Mouse (Mus musculus) central nervous system, embryonic 18 days (tissue): ENCODE data around the gene Allc. TPM values are rescaled to one million over a fixed set of nuclear protein-coding genes. Genes with fewer than 3 reads are reported as not detected.

Source experiments
- polyA plus RNA-seq: library from polyadenylated mRNA; depleted of rRNA; stranded (reverse); fragments of >200 nt; gene quantifications from 2 replicates; pipeline ENCODE4 v1.2.3, GENCODE M21; 2012; rRNA removed

Gene Allc
- 0.11 and 0.13 TPM in 2 replicates for polyA plus RNA-seq

DNA sequence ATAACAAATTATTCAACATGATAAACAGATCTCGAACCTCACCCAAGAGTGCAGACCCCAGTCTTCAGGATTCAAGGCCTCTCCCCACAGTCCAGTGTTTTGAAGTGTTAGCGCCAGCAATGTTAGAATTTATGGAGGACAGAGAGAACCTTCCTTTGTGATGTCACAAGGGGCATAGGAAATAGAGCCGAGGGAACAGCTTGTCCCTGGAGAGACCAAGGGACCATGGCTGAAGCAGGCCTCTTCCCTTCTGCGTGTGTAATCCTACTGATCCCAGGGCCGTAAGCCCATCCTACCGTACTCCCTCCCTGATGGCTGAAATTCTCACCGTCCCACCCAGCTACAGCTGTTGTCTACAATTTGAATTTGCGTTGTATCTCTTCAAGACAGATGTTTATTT, at the start of gene Allc:
Allc (minus strand) TSS at position 101 of the 400 bp plus-strand sequence.

DNA sequence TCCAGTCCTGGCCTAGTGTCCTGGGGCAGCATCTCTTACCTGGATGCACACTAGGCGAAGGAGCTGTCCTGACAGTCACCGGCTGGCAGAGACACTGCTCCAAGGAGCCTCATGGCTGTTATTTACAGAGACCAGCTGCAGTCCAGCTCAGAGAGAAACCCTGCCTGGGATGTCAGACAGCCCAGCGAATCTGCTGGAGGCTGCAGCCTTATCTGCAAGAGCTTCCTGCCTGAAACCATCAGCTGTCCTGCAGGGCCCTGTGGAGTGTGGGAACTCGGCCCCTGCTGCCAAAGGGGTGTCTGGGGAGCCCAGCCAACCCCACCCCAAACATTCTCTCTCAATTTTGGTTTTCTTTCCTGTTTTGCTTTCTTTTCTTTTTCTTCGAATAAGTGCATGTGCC, 40.9 kb upstream of the Allc start, which contains the start of gene Colec11:
Colec11 (minus strand) TSS at position 183 of the 400 bp plus-strand sequence.

GRCm38 (mm10) chr12:28552299-28552698, 30.0 kb downstream of the Allc start, which contains the start of gene Dcdc2c:
Gene Dcdc2c, minus strand, starts transcription at chr12:28552399.

Other genes starting within 250 kb of the Allc start
- 0.05 and 0.13 TPM in 2 replicates for gene Dcdc2c, start 30.1 kb downstream of the Allc start, polyA plus RNA-seq
- 0.45 and 0.49 TPM in 2 replicates for gene Colec11, start 40.9 kb upstream of the Allc start, polyA plus RNA-seq
- gene Rps7, start 53.4 kb upstream of the Allc start, polyA plus RNA-seq = 964 and 977 TPM in 2 replicates
- 25.0 and 26.0 TPM in 2 replicates for gene Rnaseh1, start 67.1 kb upstream of the Allc start, polyA plus RNA-seq
- 14.3 and 15.6 TPM in 2 replicates for gene Adi1, start 92.7 kb upstream of the Allc start, polyA plus RNA-seq
- 40.9 and 41.6 TPM in 2 replicates for gene Trappc12, start 167.9 kb upstream of the Allc start, polyA plus RNA-seq
- gene Eipr1, start 169.3 kb upstream of the Allc start, polyA plus RNA-seq = 48.2 and 52.3 TPM in 2 replicates